Mouse (Mus musculus) liver, embryonic 14.5 days (tissue): Measurements from ENCODE around the gene Fam89b. TPM values are rescaled to one million over a fixed set of nuclear protein-coding genes. Genes with fewer than 3 reads are reported as not detected.

ENCODE experiments used
- ATAC-seq: fragments of 200-750 bp; cut with Nextera tagmentation; 2 replicates; pipeline ENCODE4 v1.8.0; 2017; ENCODE audit warnings: moderate number of reproducible peaks, mild to moderate bottlenecking, moderate library complexity; ENCODE audit not compliant: insufficient read depth
- DNase-seq, 3 experiments: peaks; one replicate each; pipeline ENCODE4 v3.0.0-alpha.2; 2012 to 2013; ENCODE audit warnings: low read depth in 3 of 3, low spot score in 3 of 3
- H3K27ac ChIP-seq: fragments of 300-500 bp; sonication (generic); 2 replicates; pipeline ENCODE4 v1.5.1; 2014; ENCODE audit warnings: moderate library complexity, mild to moderate bottlenecking, control low read depth, inconsistent platforms
- H3K27me3 ChIP-seq: fragments of 300-500 bp; sonication (generic); 2 replicates; pipeline ENCODE4 v1.6.1; 2014; ENCODE audit warnings: mild to moderate bottlenecking, low read length, moderate library complexity; ENCODE audit not compliant: control insufficient read depth, insufficient read depth
- H3K36me3 ChIP-seq: fragments of 300-500 bp; sonication (generic); replicated peaks from 2 replicates; pipeline ENCODE4 v1.6.1; 2014; ENCODE audit warnings: low read depth; ENCODE audit not compliant: control insufficient read depth, insufficient read depth
- H3K4me1 ChIP-seq, 2 experiments: fragments of 200-500 bp in 1 of 2; fragments of 300-500 bp in 1 of 2; sonication (generic) in 1 of 2; replicated peaks; 2 replicates each; pipeline ENCODE4 v1.6.1; 2012 to 2014; ENCODE audit warnings: antibody characterized with exemption in 1 of 2, inconsistent platforms in 1 of 2, low read length in 1 of 2; ENCODE audit not compliant: control insufficient read depth in 2 of 2, insufficient read depth in 2 of 2
- H3K4me2 ChIP-seq: fragments of 300-500 bp; sonication (generic); 2 replicates; pipeline ENCODE4 v1.6.1; 2014; ENCODE audit warnings: low read depth, mild to moderate bottlenecking, control low read depth, moderate library complexity
- H3K4me3 ChIP-seq, 2 experiments: fragments of 200-500 bp in 1 of 2; fragments of 300-500 bp in 1 of 2; sonication (generic) in 1 of 2; 2 replicates each; pipeline ENCODE4 v1.5.1; 2012 to 2014; ENCODE audit warnings: low read depth in 2 of 2, low read length in 2 of 2, mild to moderate bottlenecking in 2 of 2, control low read depth in 1 of 2, inconsistent platforms in 1 of 2, moderate library complexity in 1 of 2; ENCODE audit not compliant: insufficient read depth in 1 of 2
- H3K9ac ChIP-seq: fragments of 300-500 bp; sonication (generic); replicated peaks from 2 replicates; pipeline ENCODE4 v1.6.1; 2014; ENCODE audit warnings: mild to moderate bottlenecking, control low read depth, moderate library complexity
- H3K9me3 ChIP-seq: fragments of 300-500 bp; sonication (generic); 2 replicates; pipeline ENCODE4 v1.6.1; 2016; ENCODE audit warnings: low read length, mixed read lengths; ENCODE audit not compliant: control insufficient read depth
- CTCF ChIP-seq: IDR thresholded peaks from 2 replicates; pipeline ENCODE4 v1.5.1; 2016; ENCODE audit warnings: antibody characterized with exemption, low read depth, control low read depth
- EP300 ChIP-seq: IDR thresholded peaks from 2 replicates; pipeline ENCODE4 v1.6.1; 2016; ENCODE audit warnings: antibody characterized with exemption, low read depth
- WGBS: fragments of 180-500 bp; shearing (Covaris S2); extraction: QIAGEN DNeasy Blood & Tissue Kit; methylation state at CpG from one replicate; pipeline ENCODE4 v1.1.7; 2014; ENCODE audit not compliant: insufficient replicate concordance; 5-methylcytosine and 5-hydroxymethylcytosine counted together
- polyA plus RNA-seq, 2 experiments: library from polyadenylated mRNA; depleted of rRNA in 1 of 2; stranded (reverse) in 1 of 2; unstranded in 1 of 2; fragments of >200 nt; fragmentation: Nextera tagmentation in 1 of 2; extraction: Ambion mirVana in 1 of 2; gene quantifications; 2 replicates each; pipeline versions ENCODE4 v1.2.1 to v1.2.3; 2012 to 2014

Gene Fam89b
- polyA plus RNA-seq (2012; rRNA removed) (44.0 and 50.9 TPM in 2 replicates), polyA plus RNA-seq (2014; fragmentation: Nextera tagmentation; extraction: Ambion mirVana) (40.6 and 41.0 TPM in 2 replicates)

- H3K4me2 ChIP-seq = peak within 1 kb of the TSS; percentile 95
- WGBS = under 1% methylated on average over 37 of the region's 37 CpGs
- H3K9me3 ChIP-seq = no peaks in the 10 kb centered on the region
- H3K4me3 ChIP-seq = peak within 1 kb of the TSS; percentile 74 to 96
- H3K36me3 ChIP-seq = peaks cover 3% of the 10 kb centered on the region; the same call in 1 of the 2 replicates
- ATAC-seq (peak; percentile 47), DNase-seq (peak; percentile 75 to 82 (median 77))
- no peaks in the 10 kb centered on the region for H3K27me3 ChIP-seq
- H3K9ac ChIP-seq = peak within 1 kb of the TSS; percentile 96
- peaks cover 26 to 32% of the 10 kb centered on the region in 2 experiments for H3K4me1 ChIP-seq
- peak within 1 kb of the TSS; percentile 98 for H3K27ac ChIP-seq
- TF ChIP-seq CTCF (no peak), EP300 (no peak)
Measured at GRCm38 (mm10) chr19:5729444-5729815, at the start of gene Fam89b. Gene Fam89b, minus strand, starts transcription at chr19:5729653.

DNA sequence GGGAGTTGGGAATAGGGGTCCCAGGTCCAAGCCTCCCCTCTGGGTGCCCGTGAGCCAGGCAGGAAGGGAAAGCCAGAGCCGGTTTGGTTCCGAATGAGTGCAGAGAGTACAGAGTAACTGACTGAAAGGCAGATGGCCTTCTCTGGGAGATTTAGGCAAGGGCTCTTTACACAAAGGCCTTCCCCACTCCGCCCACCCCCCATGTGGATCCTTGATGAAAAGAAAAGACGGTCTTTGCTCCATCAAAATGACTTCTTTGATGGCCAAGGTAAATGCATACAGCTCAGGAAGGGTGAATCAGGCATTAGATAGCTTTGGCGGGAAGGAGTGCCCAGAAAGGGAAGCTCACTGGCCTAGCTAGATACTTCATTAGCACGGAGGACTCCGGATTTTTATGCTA lies 48.9 kb upstream of the Fam89b start:
- H3K27ac ChIP-seq = no peak overlapping the region

DNA sequence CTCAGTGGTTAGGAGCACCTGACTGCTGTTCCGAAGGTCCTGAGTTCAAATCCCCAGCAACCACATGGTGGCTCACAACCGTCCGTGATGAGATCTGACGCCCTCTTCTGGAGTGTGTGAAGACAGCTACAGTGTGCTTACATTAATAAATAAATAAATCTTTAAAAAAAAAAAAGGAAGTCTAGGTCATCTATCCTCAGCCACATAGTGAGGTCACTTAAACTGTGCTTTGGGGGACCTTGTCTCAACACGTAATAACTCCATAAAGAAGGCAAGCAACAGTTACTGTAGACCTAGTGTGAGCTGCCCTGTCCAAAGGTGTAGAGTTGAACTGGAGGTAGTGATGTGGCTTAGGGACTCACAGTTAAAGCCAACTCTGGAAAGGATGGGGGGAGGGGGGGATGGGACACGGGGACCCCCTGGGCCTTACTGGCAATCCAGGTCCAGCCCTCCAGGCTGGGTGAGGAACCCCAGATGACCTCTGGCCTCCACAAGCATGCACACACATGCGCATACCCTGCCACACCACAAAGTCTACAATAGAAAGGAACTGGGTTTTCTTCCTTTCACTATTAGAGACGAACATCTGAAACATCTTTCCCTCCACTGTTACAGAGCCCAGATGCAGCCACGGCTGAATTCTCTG lies 48.1 kb upstream of the Fam89b start:
- ATAC-seq (no peak), DNase-seq (no peak)
- no peak overlapping the region for H3K4me3 ChIP-seq
- 62% methylated on average over 9 of the region's 9 CpGs for WGBS
- no peak overlapping the region for H3K27ac ChIP-seq
- H3K4me2 ChIP-seq = no peak overlapping the region
- no peaks in the 10 kb centered on the region for H3K27me3 ChIP-seq
- no peaks in the 10 kb centered on the region for H3K4me1 ChIP-seq
- H3K9me3 ChIP-seq = no peaks in the 10 kb centered on the region
- no peak overlapping the region for H3K9ac ChIP-seq
- no peaks in the 10 kb centered on the region for H3K36me3 ChIP-seq
- peak; percentile 25 for TF ChIP-seq CTCF
- TF ChIP-seq EP300 = no peak

More for the DNA sequence above, 48.9 kb upstream of the Fam89b start:
- 57% methylated on average over 8 of the region's 8 CpGs for WGBS
- ATAC-seq (no peak), DNase-seq (no peak)
- Histone ChIP-seq H3K27me3 (no peaks in the 10 kb centered on the region), H3K9ac (no peak overlapping the region), H3K4me3 (no peak overlapping the region), H3K36me3 (no peaks in the 10 kb centered on the region), H3K4me2 (no peak overlapping the region), H3K4me1 (no peaks in the 10 kb centered on the region), H3K9me3 (no peaks in the 10 kb centered on the region)
- TF ChIP-seq EP300 (no peak), CTCF (no peak)

DNA sequence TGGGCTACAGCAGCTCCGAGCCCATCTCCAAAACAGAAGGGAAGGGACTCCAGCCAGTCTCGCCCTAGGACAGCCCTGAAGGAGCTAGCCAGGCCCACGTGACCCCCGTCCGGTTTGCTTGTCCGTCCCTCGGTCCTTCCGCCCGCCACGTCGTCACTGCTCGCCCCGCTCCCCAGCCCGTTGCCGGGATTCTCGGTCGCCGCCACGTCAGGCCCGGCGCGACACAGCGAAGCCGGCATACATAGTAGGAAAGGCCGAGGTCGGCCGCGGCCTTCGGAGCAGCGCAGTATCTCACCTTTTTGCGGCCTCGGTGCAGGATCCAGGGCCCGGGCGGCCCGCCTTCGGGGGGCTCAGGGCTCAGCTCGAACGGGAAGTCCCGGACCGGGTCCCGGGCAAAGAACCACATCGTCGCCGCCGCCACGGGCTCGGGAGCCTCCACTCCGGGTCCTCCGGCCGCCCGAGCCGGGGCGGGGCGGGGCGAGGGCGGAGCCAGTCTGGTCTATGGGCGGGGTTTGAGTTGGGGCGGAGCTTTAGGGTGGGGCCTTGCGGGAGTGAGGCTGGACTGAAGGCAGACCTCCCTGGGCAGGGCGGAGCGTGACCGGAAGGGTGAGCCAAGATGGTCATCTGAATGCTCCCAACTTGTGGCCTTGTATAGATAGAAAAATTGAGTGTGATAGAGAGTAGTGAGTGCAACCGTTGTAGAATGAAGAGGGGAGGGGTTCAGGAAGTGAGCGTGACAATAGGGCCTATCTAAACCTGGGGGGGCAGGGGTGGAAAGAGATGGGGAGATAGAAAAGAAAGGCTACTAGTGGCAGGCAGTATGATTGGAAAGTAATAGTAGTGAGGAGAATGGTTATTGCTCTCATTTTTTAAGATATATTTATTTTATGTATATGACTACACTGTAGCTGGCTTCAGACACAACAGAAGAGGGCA lies 41.7 kb upstream of the Fam89b start, which contains the start of gene Scyl1:
Scyl1 (minus strand) TSS at position 495 of the 936 bp plus-strand sequence.
- Histone ChIP-seq H3K27ac (peak within 1 kb of the TSS; percentile 5), H3K36me3 (no peaks in the 10 kb centered on the region; the same call in 1 of the 2 replicates), H3K9ac (peak within 1 kb of the TSS; percentile 70), H3K4me3 (peak within 1 kb of the TSS; percentile 68 to 71), H3K9me3 (no peaks in the 10 kb centered on the region), H3K4me2 (peak within 1 kb of the TSS; percentile 87), H3K27me3 (no peaks in the 10 kb centered on the region), H3K4me1 (peaks cover 7 to 10% of the 10 kb centered on the region in 2 experiments)
- WGBS = under 1% methylated on average over 64 of the region's 64 CpGs
- TF ChIP-seq CTCF = no peak
- TF ChIP-seq EP300 = no peak
- DNase-seq (peak; percentile 69 to 79 (median 72)), ATAC-seq (peak; percentile 95)

DNA sequence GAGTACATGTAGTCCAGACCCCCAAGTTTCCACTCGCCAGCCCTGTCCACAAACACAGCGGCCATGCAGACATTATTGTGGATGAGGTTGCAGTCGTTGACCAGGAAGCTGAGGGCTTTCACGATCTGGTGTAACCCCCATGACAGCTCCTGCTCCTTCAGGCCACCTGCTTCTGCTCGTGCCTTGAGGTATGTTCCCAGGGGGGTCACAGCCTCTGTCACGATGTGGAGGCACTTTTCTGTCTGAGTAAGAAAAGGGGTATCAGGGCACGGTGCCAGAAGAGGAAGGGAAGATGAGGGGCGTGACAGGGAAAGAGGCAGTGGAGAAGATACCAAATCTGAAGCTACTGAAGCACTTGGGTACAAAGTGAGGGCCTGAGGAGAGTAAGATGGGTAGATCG lies 40.9 kb upstream of the Fam89b start:
- H3K27me3 ChIP-seq = no peaks in the 10 kb centered on the region
- 47% methylated on average over 9 of the region's 9 CpGs for WGBS
- H3K9ac ChIP-seq = peak overlapping the region; percentile 70
- H3K4me1 ChIP-seq = peaks cover 7 to 10% of the 10 kb centered on the region in 2 experiments
- no peak overlapping the region for H3K27ac ChIP-seq
- DNase-seq (no peak), ATAC-seq (peak; percentile 2; the same call in 1 of the 2 replicates)
- H3K9me3 ChIP-seq = no peaks in the 10 kb centered on the region
- no peak for TF ChIP-seq CTCF
- no peak for TF ChIP-seq EP300
- H3K4me2 ChIP-seq = peak overlapping the region; percentile 87
- peak overlapping the region; percentile 68 to 71 for H3K4me3 ChIP-seq
- H3K36me3 ChIP-seq = no peaks in the 10 kb centered on the region; the same call in 1 of the 2 replicates
